Mouse (Mus musculus) colon, adult 2 months (tissue): ENCODE data around the gene Tjap1. TPM values are rescaled to one million over a fixed set of nuclear protein-coding genes. Genes with fewer than 3 reads are reported as not detected.

Experiments
- polyA plus RNA-seq: library from polyadenylated mRNA; depleted of rRNA; stranded (reverse); fragments of >200 nt; gene quantifications from 2 replicates; pipeline ENCODE4 v1.2.3, GENCODE M21; 2012; rRNA removed

The Tjap1 gene
- polyA plus RNA-seq: 46.2 and 49.1 TPM in 2 replicates

GRCm38 (mm10) chr17:46282483-46283123, at the start of gene Tjap1:
TSS of gene Tjap1 (minus strand) at chr17:46283026.

DNA sequence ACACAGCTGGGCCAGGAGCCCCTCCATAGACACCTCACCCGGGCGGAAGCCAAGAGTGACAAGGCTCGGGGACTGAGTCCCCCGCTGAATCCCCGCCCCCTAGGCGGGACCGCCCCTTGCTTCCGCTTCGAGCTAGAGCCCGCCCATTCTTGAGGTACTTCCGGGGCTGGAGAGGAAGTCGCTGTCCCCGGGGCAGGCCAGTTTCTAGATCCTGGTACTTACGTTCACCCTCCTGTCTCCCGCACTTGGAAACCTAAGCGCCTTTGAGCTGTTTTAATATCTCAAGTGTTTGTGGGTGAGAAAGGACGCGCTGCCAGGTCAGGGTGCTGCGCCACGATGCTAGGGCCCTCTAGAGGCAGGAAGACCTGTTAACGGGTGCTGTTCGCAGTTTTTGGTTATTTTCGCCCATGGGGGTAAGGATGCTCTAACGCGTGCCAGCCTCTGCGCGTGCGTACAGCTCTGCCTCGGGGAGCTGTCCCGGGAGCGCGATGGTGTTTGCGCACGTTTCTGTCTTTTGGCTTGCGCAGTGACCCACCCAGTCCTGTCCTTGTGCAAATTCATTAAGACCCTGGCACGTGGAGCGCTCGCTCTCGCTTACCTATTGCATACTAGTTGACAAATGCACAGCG, 45.2 kb upstream of the Tjap1 start, which contains the start of gene Abcc10:
Gene Abcc10, minus strand, starts transcription at position 447 of the 629 bp plus-strand sequence.

GRCm38 (mm10) chr17:46297364-46298219, 14.8 kb upstream of the Tjap1 start, which contains the start of gene Dlk2:
TSS of gene Dlk2 (plus strand) at chr17:46297421.

GRCm38 (mm10) chr17:46253452-46254084, 29.3 kb downstream of the Tjap1 start, which contains the start of gene Lrrc73:
TSS of gene Lrrc73 (plus strand) at chr17:46253531.

DNA sequence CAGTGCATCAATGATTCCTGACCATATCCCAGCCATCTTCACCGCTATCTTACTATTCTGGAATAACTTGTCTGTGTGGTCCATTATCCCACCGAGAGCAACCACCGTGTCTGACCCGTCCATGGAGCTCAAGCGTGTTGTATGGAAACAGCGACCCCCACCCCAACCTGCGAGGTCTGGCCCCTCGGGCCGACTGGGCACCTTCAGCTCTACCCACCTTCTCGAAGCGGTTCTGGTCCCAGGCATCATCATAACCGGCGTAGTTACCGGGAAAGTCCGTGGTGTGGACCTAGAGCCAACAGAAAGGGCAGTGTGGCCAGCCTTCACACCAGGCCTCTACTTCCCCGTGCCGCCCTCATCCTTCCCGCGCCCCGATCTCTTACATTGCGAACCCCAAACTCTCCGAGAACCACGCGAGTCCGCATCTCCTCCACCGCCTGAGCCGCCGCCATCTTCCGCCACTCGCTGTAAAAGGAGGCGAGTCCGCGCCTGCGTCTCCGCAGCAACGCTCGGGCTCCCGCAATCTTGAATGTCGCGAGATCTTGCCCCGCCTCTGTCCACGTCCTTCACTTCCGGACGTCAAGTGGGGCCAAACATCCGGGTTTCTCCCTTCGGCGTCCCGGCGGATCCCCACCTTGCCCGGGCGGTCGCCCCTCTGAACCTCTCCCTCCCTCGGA, 35.2 kb downstream of the Tjap1 start, which contains the start of the genes Polr1c and Yipf3:
Gene Polr1c, minus strand, starts transcription at position 543 of the 677 bp plus-strand sequence.
Gene Yipf3, plus strand, starts transcription at position 569 of the 677 bp plus-strand sequence.

Other genes starting within 250 kb of the Tjap1 start
- gene Mrps18a, start 172.0 kb downstream of the Tjap1 start, polyA plus RNA-seq: 36.5 and 46.4 TPM in 2 replicates
- gene Rsph9, start 138.8 kb downstream of the Tjap1 start, polyA plus RNA-seq: 5.5 and 8.3 TPM in 2 replicates
- 21.2 and 23.8 TPM in 2 replicates for gene Mad2l1bp, start 129.5 kb downstream of the Tjap1 start, polyA plus RNA-seq
- 244 and 286 TPM in 2 replicates for gene Gtpbp2, start 122.0 kb downstream of the Tjap1 start, polyA plus RNA-seq
- gene Polh, start 80.4 kb downstream of the Tjap1 start, polyA plus RNA-seq: 3.0 and 3.5 TPM in 2 replicates
- 11.8 and 13.3 TPM in 2 replicates for gene Xpo5, start 80.2 kb downstream of the Tjap1 start, polyA plus RNA-seq
- gene Polr1c, start 35.0 kb downstream of the Tjap1 start, polyA plus RNA-seq: 46.4 and 49.7 TPM in 2 replicates
- 355 and 471 TPM in 2 replicates for gene Yipf3, start 34.9 kb downstream of the Tjap1 start, polyA plus RNA-seq
- 2.9 and 4.1 TPM in 2 replicates for gene Lrrc73, start 29.5 kb downstream of the Tjap1 start, polyA plus RNA-seq
- 0.10 and 0.90 TPM in 2 replicates for gene Dlk2, start 14.4 kb upstream of the Tjap1 start, polyA plus RNA-seq
- gene Abcc10, start 45.3 kb upstream of the Tjap1 start, polyA plus RNA-seq: 48.2 and 49.7 TPM in 2 replicates
- gene Zfp318, start 100.7 kb upstream of the Tjap1 start, polyA plus RNA-seq: 6.7 and 9.3 TPM in 2 replicates
- gene Crip3, start 145.9 kb upstream of the Tjap1 start, polyA plus RNA-seq: 0.50 and 0.83 TPM in 2 replicates
- gene Slc22a7, start 155.4 kb upstream of the Tjap1 start, polyA plus RNA-seq: 0.08 TPM in 1 of 2 replicates, not detected in the other
- 0.38 and 0.45 TPM in 2 replicates for gene Ttbk1, start 204.6 kb upstream of the Tjap1 start, polyA plus RNA-seq
- gene Dnph1, start 213.7 kb upstream of the Tjap1 start, polyA plus RNA-seq: 4.1 TPM in 2 replicates